Mouse (Mus musculus) left cerebral cortex, adult 11 months (tissue): ENCODE results near the gene Myo10.

ENCODE experiments used
- DNase-seq: peaks from one replicate; pipeline ENCODE4 v3.0.0; 2022; ENCODE audit warnings: low spot score

The Myo10 gene

GRCm38 (mm10) chr15:25762306-25762705 lies 140.0 kb downstream of the Myo10 start:
- no peak for DNase-seq

- DNase-seq, result no peak
These were observed 140.8 kb downstream of the Myo10 start for GRCm38 (mm10) chr15:25763106-25763505.

- no peak for DNase-seq
These were observed 142.5 kb downstream of the Myo10 start for GRCm38 (mm10) chr15:25764653-25765352.

GRCm38 (mm10) chr15:25767777-25768176 lies 145.5 kb downstream of the Myo10 start:
- DNase-seq, result no peak

- no peak for DNase-seq
These were observed 147.4 kb downstream of the Myo10 start for GRCm38 (mm10) chr15:25769524-25770255.

GRCm38 (mm10) chr15:25771782-25772181 lies 149.5 kb downstream of the Myo10 start:
- no peak for DNase-seq

- DNase-seq, result no peak
These were observed 151.6 kb downstream of the Myo10 start for GRCm38 (mm10) chr15:25773711-25774513.

GRCm38 (mm10) chr15:25778937-25779336 lies 156.6 kb downstream of the Myo10 start:
- no peak for DNase-seq

GRCm38 (mm10) chr15:25779522-25780191 lies 157.3 kb downstream of the Myo10 start:
- DNase-seq, result no peak

GRCm38 (mm10) chr15:25781053-25781452 lies 158.7 kb downstream of the Myo10 start:
- DNase-seq, result no peak

- no peak for DNase-seq
These were observed 163.4 kb downstream of the Myo10 start for GRCm38 (mm10) chr15:25785456-25786390.

- DNase-seq, result no peak
These were observed 165.1 kb downstream of the Myo10 start for GRCm38 (mm10) chr15:25787406-25787805.

- no peak for DNase-seq
These were observed 165.6 kb downstream of the Myo10 start for GRCm38 (mm10) chr15:25787965-25788364.

GRCm38 (mm10) chr15:25788565-25788964 lies 166.2 kb downstream of the Myo10 start:
- DNase-seq, result no peak

- DNase-seq, result no peak
These were observed 166.9 kb downstream of the Myo10 start for GRCm38 (mm10) chr15:25789241-25789640.

- DNase-seq, result no peak
These were observed 169.5 kb downstream of the Myo10 start for GRCm38 (mm10) chr15:25791660-25792353.

- no peak for DNase-seq
These were observed 171.8 kb downstream of the Myo10 start for GRCm38 (mm10) chr15:25794123-25794522.

GRCm38 (mm10) chr15:25795496-25795895 lies 173.2 kb downstream of the Myo10 start:
- no peak for DNase-seq

GRCm38 (mm10) chr15:25796353-25796752 lies 174.0 kb downstream of the Myo10 start:
- no peak for DNase-seq

GRCm38 (mm10) chr15:25797179-25797578 lies 174.9 kb downstream of the Myo10 start:
- DNase-seq, result no peak
